Mouse (Mus musculus): ENCODE data around the gene Pcyt2.
A peak's percentile ranks its signal among the peaks of the same experiment; 100 is the strongest.

Pcyt2 gene

GRCm38 (mm10) chr11:120618619-120619535 is 1.1 kb upstream of the Pcyt2 start:
- no peak for DNase-seq (ENCODE audit: extremely low read depth, insufficient read length, low spot score)

- DNase-seq (ENCODE audit: extremely low read depth, insufficient read length, low spot score): no peak
Measured at GRCm38 (mm10) chr11:120616617-120617294, 980 bp downstream of the Pcyt2 start.

- DNase-seq (ENCODE audit: extremely low read depth, insufficient read length, low spot score): peak; percentile 77
Measured at GRCm38 (mm10) chr11:120615606-120616203, 2.0 kb downstream of the Pcyt2 start.

GRCm38 (mm10) chr11:120615167-120615566 is 2.6 kb downstream of the Pcyt2 start:
- DNase-seq (ENCODE audit: extremely low read depth, insufficient read length, low spot score): no peak

- no peak for DNase-seq (ENCODE audit: extremely low read depth, insufficient read length, low spot score)
Measured at GRCm38 (mm10) chr11:120613976-120614375, 3.8 kb downstream of the Pcyt2 start.

- DNase-seq (ENCODE audit: extremely low read depth, insufficient read length, low spot score): no peak
Measured at GRCm38 (mm10) chr11:120613481-120613972, 4.2 kb downstream of the Pcyt2 start.

- no peak for DNase-seq (ENCODE audit: extremely low read depth, insufficient read length, low spot score)
Measured at GRCm38 (mm10) chr11:120612763-120613162, 5.0 kb downstream of the Pcyt2 start.

- no peak for DNase-seq (ENCODE audit: extremely low read depth, insufficient read length, low spot score)
Measured at GRCm38 (mm10) chr11:120610477-120611046, 7.2 kb downstream of the Pcyt2 start.

GRCm38 (mm10) chr11:120609250-120609649 is 8.5 kb downstream of the Pcyt2 start:
- no peak for DNase-seq (ENCODE audit: extremely low read depth, insufficient read length, low spot score)

GRCm38 (mm10) chr11:120608241-120609034 is 9.3 kb downstream of the Pcyt2 start, which contains the start of gene Npb:
Gene Npb, plus strand, starts transcription at chr11:120608477.
- DNase-seq (ENCODE audit: extremely low read depth, insufficient read length, low spot score): no peak

- no peak for DNase-seq (ENCODE audit: extremely low read depth, insufficient read length, low spot score)
Measured at GRCm38 (mm10) chr11:120606764-120607163, 11.0 kb downstream of the Pcyt2 start.

GRCm38 (mm10) chr11:120605667-120606066 is 12.1 kb downstream of the Pcyt2 start:
- no peak for DNase-seq (ENCODE audit: extremely low read depth, insufficient read length, low spot score)

- DNase-seq (ENCODE audit: extremely low read depth, insufficient read length, low spot score): no peak
Measured at GRCm38 (mm10) chr11:120603545-120603944, 14.2 kb downstream of the Pcyt2 start.

GRCm38 (mm10) chr11:120600716-120601115 is 17.0 kb downstream of the Pcyt2 start:
- DNase-seq (ENCODE audit: extremely low read depth, insufficient read length, low spot score): no peak

- DNase-seq (ENCODE audit: extremely low read depth, insufficient read length, low spot score): no peak
Measured at GRCm38 (mm10) chr11:120598990-120599549, 18.7 kb downstream of the Pcyt2 start.

- DNase-seq (ENCODE audit: extremely low read depth, insufficient read length, low spot score): peak; percentile 98
Measured at GRCm38 (mm10) chr11:120598283-120598989, 19.3 kb downstream of the Pcyt2 start, which contains the start of the genes Alyref and Anapc11. Gene Alyref, minus strand, starts transcription at chr11:120598365. Gene Anapc11, plus strand, starts transcription at chr11:120598421.

- DNase-seq (ENCODE audit: extremely low read depth, insufficient read length, low spot score): peak; percentile 64
Measured at GRCm38 (mm10) chr11:120597240-120598235, 20.2 kb downstream of the Pcyt2 start.

GRCm38 (mm10) chr11:120588531-120588930 is 29.2 kb downstream of the Pcyt2 start:
- DNase-seq (ENCODE audit: extremely low read depth, insufficient read length, low spot score): no peak
